Mouse (Mus musculus) bone marrow, adult 2 months (tissue): ENCODE data around the gene Ankdd1a. TPM values are rescaled to one million over a fixed set of nuclear protein-coding genes. Genes with fewer than 3 reads are reported as not detected.

ENCODE experiments used
- H3K27ac ChIP-seq: fragments of 200-500 bp; 2 replicates; pipeline ENCODE4 v1.5.1; 2012; ENCODE audit warnings: low read depth, mild to moderate bottlenecking, control low read depth, inconsistent platforms, low read length; ENCODE audit not compliant: control insufficient read depth, poor library complexity, insufficient read depth
- H3K4me1 ChIP-seq: fragments of 200-500 bp; 2 replicates; pipeline ENCODE4 v1.6.1; 2011; ENCODE audit warnings: low read length; ENCODE audit not compliant: control insufficient read depth, insufficient read depth
- H3K4me3 ChIP-seq: fragments of 200-500 bp; replicated peaks from 2 replicates; pipeline ENCODE3; 2011; ENCODE audit warnings: mild to moderate bottlenecking, low read depth, low read length, control low read depth; ENCODE audit not compliant: control insufficient read depth
- CTCF ChIP-seq: fragments of 200-500 bp; IDR thresholded peaks from 2 replicates; pipeline ENCODE4 v1.5.1; 2011; ENCODE audit warnings: low read length, control low read depth; ENCODE audit not compliant: control insufficient read depth, insufficient read depth
- POLR2A ChIP-seq: fragments of 200-500 bp; IDR thresholded peaks from 2 replicates; pipeline ENCODE4 v1.6.1; 2011; ENCODE audit warnings: low read depth, mild to moderate bottlenecking, control low read depth, low read length, borderline replicate concordance; ENCODE audit not compliant: control insufficient read depth
- WGBS: fragments of 180-500 bp; shearing (Covaris S2); methylation state at CpG from one replicate; pipeline ENCODE4 v1.1.7; 2018; 5-methylcytosine and 5-hydroxymethylcytosine counted together
- polyA plus RNA-seq: library from polyadenylated mRNA; stranded (reverse); fragments of >200 nt; gene quantifications from 2 replicates; pipeline ENCODE4 v1.2.4, GENCODE M21; 2011; ENCODE audit warnings: low replicate concordance; ENCODE audit not compliant: missing spikeins, insufficient read depth, insufficient read length

The Ankdd1a gene
- polyA plus RNA-seq, 1 experiment: not detected

GRCm38 (mm10) chr9:65467686-65468085, 52.3 kb downstream of the Ankdd1a start:
- no peak overlapping the region for H3K27ac ChIP-seq

GRCm38 (mm10) chr9:65465241-65465640, 54.8 kb downstream of the Ankdd1a start:
- WGBS: 91% methylated on average over 2 of the region's 2 CpGs
- H3K4me1 ChIP-seq: no peaks in the 10 kb centered on the region; the same call in 1 of the 2 replicates

More at GRCm38 (mm10) chr9:65467686-65468085, 52.3 kb downstream of the Ankdd1a start:
- WGBS: 80% methylated on average over 11 of the region's 11 CpGs
- Histone ChIP-seq H3K4me3 (no peak overlapping the region), H3K4me1 (no peaks in the 10 kb centered on the region; the same call in 1 of the 2 replicates)
- TF ChIP-seq CTCF (no peak), POLR2A (no peak)

GRCm38 (mm10) chr9:65464161-65464560, 55.8 kb downstream of the Ankdd1a start:
- Histone ChIP-seq H3K27ac (no peak overlapping the region; the same call in 1 of the 2 replicates), H3K4me1 (peaks cover 1% of the 10 kb centered on the region; the same call in 1 of the 2 replicates), H3K4me3 (no peak overlapping the region)
- 53% methylated on average over 6 of the region's 6 CpGs for WGBS
- TF ChIP-seq CTCF (no peak), POLR2A (no peak)

More at GRCm38 (mm10) chr9:65465241-65465640, 54.8 kb downstream of the Ankdd1a start:
- Histone ChIP-seq H3K4me3 (no peak overlapping the region), H3K27ac (no peak overlapping the region)
- TF ChIP-seq POLR2A (no peak), CTCF (no peak)

GRCm38 (mm10) chr9:65462544-65462943, 57.4 kb downstream of the Ankdd1a start:
- TF ChIP-seq CTCF (no peak), POLR2A (no peak)
- 66% methylated on average over 5 of the region's 5 CpGs for WGBS
- Histone ChIP-seq H3K27ac (no peak overlapping the region), H3K4me3 (no peak overlapping the region), H3K4me1 (peaks cover 1% of the 10 kb centered on the region; the same call in 1 of the 2 replicates)

- under 1% methylated on average over 53 of the region's 53 CpGs for WGBS
- H3K27ac ChIP-seq: peak within 1 kb of the TSS; percentile 90
Measured at GRCm38 (mm10) chr9:65460732-65461442, 59.1 kb downstream of the Ankdd1a start, which contains the start of gene Spg21. Gene Spg21 (plus strand): TSS chr9:65460947.

GRCm38 (mm10) chr9:65460198-65460597, 59.8 kb downstream of the Ankdd1a start:
- H3K4me3 ChIP-seq: no peak overlapping the region

More at GRCm38 (mm10) chr9:65460732-65461442, 59.1 kb downstream of the Ankdd1a start, which contains the start of gene Spg21:
- TF ChIP-seq POLR2A: no peak; the same call in 1 of the 2 replicates
- no peak for TF ChIP-seq CTCF
- Histone ChIP-seq H3K4me3 (peak within 1 kb of the TSS; percentile 84), H3K4me1 (peaks cover 1% of the 10 kb centered on the region; the same call in 1 of the 2 replicates)

GRCm38 (mm10) chr9:65458975-65459374, 61.0 kb downstream of the Ankdd1a start:
- Histone ChIP-seq H3K27ac (no peak overlapping the region), H3K4me3 (no peak overlapping the region), H3K4me1 (peaks cover 1% of the 10 kb centered on the region; the same call in 1 of the 2 replicates)
- 80% methylated on average over 2 of the region's 2 CpGs for WGBS
- TF ChIP-seq POLR2A: no peak
- TF ChIP-seq CTCF: no peak

More at GRCm38 (mm10) chr9:65460198-65460597, 59.8 kb downstream of the Ankdd1a start:
- Histone ChIP-seq H3K4me1 (peaks cover 1% of the 10 kb centered on the region; the same call in 1 of the 2 replicates), H3K27ac (no peak overlapping the region)
- 69% methylated on average over 3 of the region's 3 CpGs for WGBS
- TF ChIP-seq CTCF: no peak
- TF ChIP-seq POLR2A: no peak

GRCm38 (mm10) chr9:65447951-65448350, 72.0 kb downstream of the Ankdd1a start:
- Histone ChIP-seq H3K4me3 (no peak overlapping the region), H3K4me1 (no peaks in the 10 kb centered on the region), H3K27ac (no peak overlapping the region)
- 86% methylated on average over 6 of the region's 6 CpGs for WGBS
- no peak for TF ChIP-seq CTCF
- TF ChIP-seq POLR2A: no peak

- no peak overlapping the region for H3K27ac ChIP-seq
- no peak overlapping the region for H3K4me3 ChIP-seq
- TF ChIP-seq POLR2A: no peak
- no peaks in the 10 kb centered on the region for H3K4me1 ChIP-seq
- 88% methylated on average over 4 of the region's 4 CpGs for WGBS
Measured at GRCm38 (mm10) chr9:65444692-65445091, 75.3 kb downstream of the Ankdd1a start.

Other genes with a start within 250 kb of the Ankdd1a start
- gene Clpx, start 225.9 kb downstream of the Ankdd1a start, polyA plus RNA-seq: 7.3 and 19.9 TPM in 2 replicates
- 7.3 and 16.3 TPM in 2 replicates for gene Pdcd7, start 174.1 kb downstream of the Ankdd1a start, polyA plus RNA-seq
- 1.1 and 1.7 TPM in 2 replicates for gene Ubap1l, start 159.2 kb downstream of the Ankdd1a start, polyA plus RNA-seq
- not detected in 2 replicates for gene Kbtbd13, start 128.5 kb downstream of the Ankdd1a start, polyA plus RNA-seq
- 0.40 TPM in 1 of 2 replicates, not detected in the other for gene Rasl12, start 121.7 kb downstream of the Ankdd1a start, polyA plus RNA-seq
- not detected in 2 replicates for gene Slc51b, start 97.2 kb downstream of the Ankdd1a start, polyA plus RNA-seq
- 7.7 and 18.7 TPM in 2 replicates for gene Mtfmt, start 84.4 kb downstream of the Ankdd1a start, polyA plus RNA-seq
- 7.8 and 16.5 TPM in 2 replicates for gene Spg21, start 59.2 kb downstream of the Ankdd1a start, polyA plus RNA-seq
- gene Plekho2, start 59.8 kb upstream of the Ankdd1a start, polyA plus RNA-seq: 25.7 and 55.0 TPM in 2 replicates
- gene Pif1, start 67.0 kb upstream of the Ankdd1a start, polyA plus RNA-seq: 16.5 and 29.8 TPM in 2 replicates
- gene Rbpms2, start 109.5 kb upstream of the Ankdd1a start, polyA plus RNA-seq: 32.3 and 68.4 TPM in 2 replicates
- 22.1 and 34.0 TPM in 2 replicates for gene Oaz2, start 147.8 kb upstream of the Ankdd1a start, polyA plus RNA-seq